Mouse (Mus musculus): Measurements from ENCODE around the gene Supv3l1.

Supv3l1 gene

DNA sequence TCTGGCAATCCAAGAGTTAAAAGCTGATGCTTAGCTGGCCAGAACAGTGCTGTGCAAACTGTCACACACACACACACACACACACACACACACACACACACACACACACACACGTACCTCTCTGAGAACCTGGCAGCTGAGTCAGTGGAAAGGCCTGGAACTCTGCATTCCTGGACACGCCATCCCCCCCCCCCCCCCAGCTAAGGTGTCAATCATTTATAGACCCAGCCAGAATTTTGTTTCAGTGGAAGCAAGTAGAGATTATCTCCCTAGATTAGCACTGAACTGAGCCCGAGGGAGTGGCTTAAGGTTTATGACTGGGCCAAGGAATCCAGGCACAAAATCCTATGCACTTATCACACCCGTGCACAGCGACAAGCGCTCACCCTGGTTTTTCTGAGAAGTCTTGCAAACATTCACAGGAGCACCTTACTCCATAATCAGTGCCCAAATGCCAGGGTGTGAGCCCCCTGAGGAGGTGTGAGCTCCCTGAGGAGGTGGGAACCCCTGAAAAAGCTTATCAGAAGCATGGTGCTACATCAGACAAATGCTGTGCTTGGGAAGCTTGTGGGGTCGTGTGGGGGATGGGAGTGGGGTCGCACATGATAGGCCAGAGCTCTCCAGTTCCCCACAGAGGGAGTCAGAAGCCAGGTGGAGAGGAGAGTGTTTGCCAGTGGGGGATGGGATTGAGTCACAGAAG, 36.5 kb downstream of the Supv3l1 start:
- no peak for DNase-seq

DNA sequence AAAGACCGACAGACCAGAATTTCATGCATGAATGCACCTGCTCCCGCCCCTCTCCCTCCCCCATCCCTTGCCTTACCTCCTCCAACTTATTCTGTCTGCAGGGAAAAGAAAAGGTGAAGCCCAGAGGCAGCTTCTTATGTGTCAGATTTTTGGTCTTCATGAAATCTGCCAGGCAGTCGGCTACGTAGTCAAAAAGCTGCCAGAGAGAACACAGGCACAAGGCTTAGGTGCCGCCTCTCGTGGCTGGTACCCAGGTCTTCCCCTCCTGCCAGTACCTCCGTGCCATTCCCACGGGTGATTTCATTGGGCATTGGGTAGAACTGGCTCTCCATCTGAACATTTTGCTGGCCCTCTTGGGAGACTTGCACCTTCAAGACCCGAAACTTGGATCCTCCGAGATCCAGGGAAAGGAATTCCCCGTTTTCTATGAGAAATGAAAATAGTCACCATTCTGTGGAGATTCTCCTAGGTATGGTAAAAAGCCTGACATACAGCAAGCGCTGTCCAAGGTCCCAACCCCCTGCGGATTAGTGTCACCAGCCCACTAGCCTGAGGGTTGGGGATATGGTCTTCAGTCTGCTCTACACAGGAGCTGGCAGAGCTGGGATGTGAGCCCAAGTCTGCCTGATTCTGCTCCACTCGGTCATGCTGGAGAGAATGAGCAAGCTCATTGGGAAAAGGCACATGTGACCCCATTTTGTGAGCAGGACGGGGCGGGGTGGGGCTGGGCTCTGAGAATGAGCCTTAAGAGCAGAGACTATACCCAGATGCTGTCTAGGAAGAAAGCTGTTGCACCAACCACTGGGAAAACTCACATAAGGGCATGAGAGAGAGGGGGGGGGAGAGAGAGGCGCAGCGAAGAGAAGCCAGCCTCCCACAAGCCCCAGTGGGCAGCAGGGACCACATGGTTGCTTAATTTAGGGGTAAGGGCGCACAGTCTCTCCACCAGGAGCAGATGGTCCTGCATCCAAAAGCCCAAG, 37.8 kb downstream of the Supv3l1 start:
- DNase-seq: peak; percentile 41

DNA sequence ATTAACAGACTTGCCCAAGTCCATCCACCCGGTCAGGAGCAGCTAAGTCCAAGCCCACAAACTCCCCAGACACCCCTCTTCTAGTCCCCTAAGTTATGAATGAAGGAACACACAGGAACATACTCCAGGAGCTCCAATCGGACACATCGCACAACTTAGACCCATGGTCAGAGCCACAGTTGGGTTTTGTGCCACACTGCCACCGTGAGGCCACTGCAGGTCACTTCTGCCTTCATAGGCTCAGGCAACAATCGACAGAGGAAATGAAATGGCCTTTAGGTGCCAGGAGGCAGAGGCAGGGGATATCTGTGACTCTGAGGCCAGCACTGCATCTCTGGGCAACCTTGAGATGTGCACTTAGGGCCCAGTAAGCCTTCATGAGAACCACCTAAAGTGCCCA, 38.6 kb downstream of the Supv3l1 start:
- peak; percentile 74 for DNase-seq

DNA sequence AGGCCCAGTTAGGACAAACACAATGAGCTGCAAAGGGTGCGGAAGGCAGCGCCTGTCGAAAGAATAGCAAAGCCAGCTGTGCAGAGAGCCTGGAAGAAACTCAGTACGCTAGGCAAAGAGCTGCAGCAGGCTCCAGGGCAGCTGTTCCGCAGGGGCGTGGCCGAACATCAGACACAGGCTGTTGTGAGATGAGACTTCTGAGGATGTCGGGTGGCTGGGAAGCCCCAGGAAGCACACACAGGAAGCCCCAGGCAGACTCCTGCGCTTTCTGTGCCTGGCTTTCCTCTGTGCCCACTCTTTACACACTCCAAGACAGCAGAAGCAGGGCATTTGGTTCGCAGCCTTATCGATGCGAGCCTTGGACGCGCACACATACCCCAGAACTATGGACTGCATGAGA, 44.6 kb downstream of the Supv3l1 start:
- DNase-seq: no peak

DNA sequence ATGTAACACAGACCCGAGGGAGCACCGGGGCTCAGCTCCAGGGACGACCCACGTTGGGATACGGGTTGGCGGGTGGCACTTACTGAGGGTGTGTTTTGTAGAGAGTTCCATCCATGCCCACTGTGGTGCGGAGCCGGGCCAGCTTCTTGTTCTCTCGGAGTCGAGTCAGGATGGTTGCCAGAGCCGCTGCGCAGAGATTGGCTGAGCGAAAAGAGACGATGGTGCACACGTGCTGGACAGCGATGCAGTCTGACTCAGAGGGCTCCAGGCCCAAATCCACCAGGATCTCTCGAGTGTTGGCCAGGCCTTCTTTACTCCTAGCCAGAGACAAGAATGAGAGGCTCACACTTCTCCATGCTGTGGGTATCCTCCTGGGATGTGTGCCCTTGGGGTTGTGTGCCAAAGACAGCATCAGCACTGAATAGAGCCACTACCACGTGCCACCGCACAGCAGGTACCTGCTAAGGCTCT, 47.9 kb downstream of the Supv3l1 start:
- peak; percentile 38 for DNase-seq

DNA sequence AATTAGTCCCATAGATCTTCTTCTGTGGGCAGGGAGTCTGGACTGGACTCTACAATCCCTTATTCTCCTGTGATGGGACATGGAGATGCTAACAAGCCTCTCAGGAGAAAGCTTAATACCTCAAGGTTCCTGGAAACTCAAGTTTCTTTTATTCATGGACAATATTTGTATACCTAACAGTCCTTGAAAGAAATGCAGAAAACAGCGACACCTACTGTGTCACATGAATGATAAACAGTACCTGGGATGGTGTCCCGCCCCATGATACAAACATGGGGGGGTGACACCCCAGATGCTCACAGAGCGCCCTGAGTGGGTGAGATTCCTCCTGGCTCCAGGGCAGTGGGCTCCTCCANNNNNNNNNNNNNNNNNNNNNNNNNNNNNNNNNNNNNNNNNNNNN, 66.5 kb downstream of the Supv3l1 start:
- no peak for DNase-seq

DNA sequence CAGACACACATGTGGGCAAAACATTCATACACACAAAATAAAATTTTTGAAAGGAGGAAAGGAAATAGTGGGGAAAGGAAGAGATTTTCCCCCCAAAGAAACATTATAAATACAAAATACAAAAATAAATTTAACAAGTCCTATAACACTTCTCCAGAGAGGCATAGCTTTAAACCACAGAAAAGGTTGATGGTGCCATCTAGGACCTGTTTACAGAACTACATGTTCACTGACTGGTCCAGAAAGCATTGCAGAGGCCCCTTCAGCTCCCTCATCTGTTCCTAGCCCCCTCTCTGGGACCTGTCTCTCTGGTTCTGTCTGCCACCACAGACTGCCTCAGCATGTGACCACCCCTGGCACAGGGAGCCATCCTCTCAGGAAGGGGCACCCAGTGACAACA, 68.6 kb downstream of the Supv3l1 start:
- DNase-seq: no peak

DNA sequence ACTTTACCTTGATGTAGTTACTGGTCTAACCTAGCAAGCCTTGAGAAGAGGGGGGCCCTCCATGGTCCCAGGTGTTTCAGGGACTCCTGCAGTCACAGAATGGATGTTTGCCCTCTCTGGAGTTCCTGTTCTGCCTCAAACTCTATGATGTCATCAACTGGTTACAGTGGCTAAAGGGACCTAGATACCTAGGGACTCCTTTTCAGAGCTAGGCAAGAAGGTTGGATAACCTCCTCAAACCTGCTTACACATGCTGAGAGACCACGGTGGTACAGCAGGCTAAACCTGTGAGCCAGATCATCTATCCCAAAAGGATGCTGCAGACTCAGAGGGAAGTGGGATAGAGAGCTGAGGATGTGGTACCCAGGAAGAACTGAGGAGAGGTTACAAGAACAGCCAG, 69.7 kb downstream of the Supv3l1 start, which contains the start of gene Hk1:
Hk1 (minus strand) TSS at position 101 of the 400 bp plus-strand sequence.
- DNase-seq: no peak

Measured in cerebellum, adult 11-12 months (tissue).